Mouse (Mus musculus): ENCODE measurements at regions not wholly inside any gene's neighbourhood (a gene's known extent, or its start where the extent isn't known, plus 50 kb on each side); places are given as distances from the start of the nearest gene placed in this dataset.

- no peak for DNase-seq
These were observed 1098.7 kb downstream of the Pcdh18 start for GRCm38 (mm10) chr3:48658386-48658785.

DNA sequence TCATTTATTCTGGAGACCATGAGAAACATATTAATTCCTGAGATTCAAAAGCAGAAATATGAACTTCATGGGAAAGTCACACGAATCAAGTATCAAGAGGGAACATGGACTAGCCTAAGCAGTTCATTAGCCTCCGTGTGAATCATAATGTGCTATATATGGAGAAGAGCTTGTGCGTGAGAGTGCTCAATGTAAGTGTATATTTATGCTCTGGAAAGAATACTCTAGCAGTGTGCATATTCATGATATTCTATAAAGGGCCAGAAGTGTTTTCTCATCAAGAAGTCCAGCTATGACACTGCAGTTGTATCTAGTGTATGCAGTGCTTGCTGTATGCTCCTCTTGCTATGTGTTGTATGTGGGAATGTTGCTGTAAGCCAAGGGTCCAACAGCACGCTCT is 1102.0 kb downstream of the Pcdh18 start:
- DNase-seq = no peak

DNA sequence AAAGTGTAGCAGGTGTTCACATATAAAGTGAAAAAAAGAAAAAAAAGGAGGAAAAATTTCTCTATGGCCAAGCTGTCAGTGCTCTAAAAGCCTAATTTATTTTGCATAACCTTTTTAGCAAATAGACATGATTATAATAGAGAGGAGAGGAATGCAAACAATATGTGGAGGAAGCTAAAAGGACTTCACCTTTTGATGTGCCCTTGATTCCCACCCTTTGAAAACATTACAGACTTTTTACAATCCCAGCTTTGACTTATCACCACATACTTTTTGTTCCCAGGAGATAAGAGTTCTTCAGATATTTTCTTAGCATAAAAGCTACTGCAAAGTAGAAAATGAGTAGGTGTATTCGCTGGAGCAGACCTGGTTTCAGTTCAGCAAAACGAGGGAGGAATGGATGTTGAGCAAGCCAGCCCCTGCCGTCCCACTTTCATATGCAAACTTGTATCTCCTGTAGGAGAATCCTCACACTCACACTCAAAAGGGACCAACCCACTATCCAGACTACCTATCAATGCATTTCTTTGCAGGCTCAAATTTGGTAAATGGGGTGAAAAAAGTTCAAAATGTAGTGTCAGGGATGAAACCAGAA is 1125.1 kb downstream of the Pcdh18 start:
- DNase-seq = no peak

GRCm38 (mm10) chr3:48608933-48609332 is 1148.2 kb downstream of the Pcdh18 start:
- no peak for DNase-seq

DNA sequence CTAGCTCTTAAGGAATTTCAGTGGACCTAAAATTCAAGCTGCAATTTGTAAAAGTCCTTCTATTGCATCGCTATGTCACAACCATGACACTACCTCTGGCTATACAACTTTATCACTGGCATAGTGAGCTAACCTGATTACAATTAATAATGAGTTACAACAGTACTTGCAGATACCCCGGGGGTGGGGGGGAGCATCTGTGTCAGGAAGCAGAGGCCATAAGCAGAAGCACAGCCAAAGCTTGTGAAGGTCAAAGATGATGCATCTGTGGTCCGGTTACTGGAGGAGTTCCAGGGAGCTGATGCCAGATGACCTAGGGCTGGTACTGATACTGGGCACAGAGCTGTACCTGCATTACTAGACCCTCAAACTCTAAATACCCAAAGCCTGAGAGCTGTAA is 1152.3 kb downstream of the Pcdh18 start:
- DNase-seq = no peak

GRCm38 (mm10) chr3:48587341-48587740 is 1169.8 kb downstream of the Pcdh18 start:
- DNase-seq = no peak

DNA sequence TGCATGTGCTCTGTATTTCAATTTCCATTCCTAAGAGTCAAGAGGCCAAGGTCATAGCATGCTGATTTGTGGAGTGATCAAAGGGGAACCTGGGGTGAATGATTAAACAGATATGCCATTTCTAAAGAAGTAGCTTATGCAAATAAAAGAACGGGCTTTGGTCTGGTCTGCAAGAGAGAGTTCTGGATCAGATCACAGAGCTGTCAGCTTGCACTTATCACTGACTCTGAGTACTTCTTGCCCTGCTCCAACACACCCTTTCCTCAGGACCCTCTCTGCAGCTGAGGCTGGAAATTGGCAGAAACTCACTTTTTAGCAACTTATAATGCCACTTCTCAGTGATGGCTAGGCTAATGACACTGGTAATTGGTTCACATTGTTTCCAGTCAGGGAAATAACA is 1171.0 kb downstream of the Pcdh18 start:
- DNase-seq = no peak

DNA sequence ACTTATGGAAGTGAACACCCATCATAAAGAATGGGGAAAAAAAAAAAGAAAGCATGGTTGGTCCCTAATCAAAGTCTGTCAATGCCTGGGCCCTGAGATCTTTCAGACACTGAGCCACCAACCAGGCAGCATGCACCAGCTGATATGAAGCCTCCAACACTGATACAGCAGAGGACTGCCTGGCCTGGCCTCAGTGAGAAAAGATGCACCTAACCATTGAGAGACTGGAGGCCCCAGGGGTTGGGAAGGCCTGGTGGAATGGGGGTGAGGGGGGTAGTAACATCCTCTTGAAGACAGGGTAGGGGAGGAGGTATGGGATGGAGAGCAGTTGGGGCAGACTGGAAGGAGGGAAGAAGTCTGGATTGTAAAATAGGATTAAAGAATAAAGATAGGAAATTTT is 1172.8 kb downstream of the Pcdh18 start:
- no peak for DNase-seq

DNA sequence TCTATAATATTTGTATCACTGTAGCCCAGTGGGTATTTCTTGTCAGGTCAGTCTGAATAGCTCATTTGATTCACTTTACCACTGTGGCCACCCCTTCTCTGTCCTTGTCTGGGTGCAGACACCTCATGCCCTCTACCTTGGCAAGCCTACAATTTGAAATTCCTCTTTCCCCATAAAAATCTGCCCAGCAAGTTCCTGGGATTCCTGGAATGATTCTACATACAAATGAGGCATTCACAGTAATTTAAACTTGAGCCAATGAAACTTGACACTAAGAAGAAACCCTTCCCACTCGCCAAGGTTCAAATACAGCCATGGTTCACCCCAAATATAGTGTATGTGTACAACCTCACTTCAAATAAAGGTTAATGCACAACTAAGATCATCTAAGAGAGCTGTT is 1174.6 kb downstream of the Pcdh18 start:
- DNase-seq = peak in 1 of 2 experiments; percentile 26

DNA sequence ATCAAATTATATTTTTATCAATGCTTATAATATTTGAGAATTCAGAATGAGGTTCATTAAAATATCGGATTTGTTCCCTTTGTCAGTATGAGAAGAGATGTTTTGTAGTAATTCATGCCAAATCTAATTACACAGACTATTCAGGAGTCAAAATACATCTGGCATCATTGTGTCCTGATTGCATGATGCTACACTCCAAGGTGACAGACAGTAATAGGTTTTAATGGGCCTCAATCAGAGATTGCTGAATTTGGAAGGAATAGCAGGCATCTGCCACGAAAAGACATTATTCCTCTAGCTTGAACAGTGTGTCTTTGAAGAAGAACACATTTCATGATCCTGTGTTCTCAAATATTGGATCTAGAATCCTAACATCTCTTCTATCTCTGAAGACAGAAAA is 1177.2 kb downstream of the Pcdh18 start:
- no peak for DNase-seq

DNA sequence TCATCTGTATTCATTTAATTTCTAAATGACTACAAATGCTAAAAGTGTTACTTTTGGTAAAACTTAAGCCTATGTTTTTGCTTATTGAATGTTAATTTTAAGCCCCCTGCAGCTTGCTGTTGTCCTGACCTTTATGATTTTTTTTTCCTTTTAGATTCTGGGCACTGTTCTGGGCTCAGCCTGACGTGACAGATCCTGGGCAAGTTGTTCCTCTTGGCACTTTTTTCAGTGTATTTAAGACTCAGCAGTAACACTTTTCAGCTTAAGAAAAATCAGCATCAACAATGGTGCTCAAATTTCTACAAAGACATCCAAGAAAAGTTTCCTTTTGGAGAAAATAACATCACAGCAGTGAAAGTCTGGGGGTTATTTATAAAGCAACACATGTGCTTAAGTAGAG is 1177.9 kb downstream of the Pcdh18 start:
- no peak for DNase-seq

GRCm38 (mm10) chr3:48546669-48547068 is 1210.5 kb downstream of the Pcdh18 start:
- DNase-seq = no peak

DNA sequence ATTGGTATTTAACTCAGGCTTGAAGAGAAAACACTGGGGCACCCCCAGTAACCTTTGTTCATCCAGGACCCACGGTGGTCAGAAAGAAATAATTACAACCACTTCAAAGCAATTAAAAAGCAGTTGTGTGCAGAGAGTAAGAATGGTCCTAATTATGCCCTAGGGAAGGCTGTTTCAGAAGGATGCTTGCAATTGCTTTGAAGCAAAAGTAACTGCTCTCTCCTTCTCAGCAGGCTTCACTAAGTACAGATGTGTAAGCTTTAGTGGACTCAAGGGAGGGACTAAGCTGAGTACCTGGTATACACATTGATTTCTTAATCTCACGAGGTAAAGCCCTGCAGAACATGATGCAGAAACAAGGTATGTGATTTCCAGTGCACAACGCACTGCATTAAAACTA is 1242.1 kb downstream of the Pcdh18 start:
- no peak for DNase-seq

- DNase-seq = no peak
These were observed 1253.1 kb downstream of the Pcdh18 start for GRCm38 (mm10) chr3:48503996-48504395.

GRCm38 (mm10) chr3:48464679-48465078 is 1292.4 kb downstream of the Pcdh18 start:
- DNase-seq = no peak

DNA sequence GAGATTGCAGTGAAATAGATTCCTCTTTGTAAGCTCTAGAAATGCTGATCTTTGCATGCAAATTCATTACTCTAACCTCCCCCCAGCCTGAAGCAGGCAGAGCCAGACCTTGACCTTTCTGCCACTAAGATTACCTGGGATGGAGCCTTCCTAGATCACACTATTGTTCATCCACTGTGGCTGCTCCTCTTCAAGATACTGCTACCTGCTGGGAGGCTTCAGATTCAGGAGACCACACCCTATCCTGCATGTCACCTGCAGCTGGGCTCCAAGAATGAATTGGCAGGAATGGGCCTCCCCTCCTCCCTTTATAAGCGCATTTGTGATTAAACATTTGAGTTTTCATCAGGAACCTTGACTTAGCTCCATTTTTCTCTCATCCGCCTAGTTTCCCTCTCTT is 1315.2 kb downstream of the Pcdh18 start:
- no peak for DNase-seq

- DNase-seq = no peak
These were observed 1327.6 kb downstream of the Pcdh18 start for GRCm38 (mm10) chr3:48429406-48430033.

DNA sequence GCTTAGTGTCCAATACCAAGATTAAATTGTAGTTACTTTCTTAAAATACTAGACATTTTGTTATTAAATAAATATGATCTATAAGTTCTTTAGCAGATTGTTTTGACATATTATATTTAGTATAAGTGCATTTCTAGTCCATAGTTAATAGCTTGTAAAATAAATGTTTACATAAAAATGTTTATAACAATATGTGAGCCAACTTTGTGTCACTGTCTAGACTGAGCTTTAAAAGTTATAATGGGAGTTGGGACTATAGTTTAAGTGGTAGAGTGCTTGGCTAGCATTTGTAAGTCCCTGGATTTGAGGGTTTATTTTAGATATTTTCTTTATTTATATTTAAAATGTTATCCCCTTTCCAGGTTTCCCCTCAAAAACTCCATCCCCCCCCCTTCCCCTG is 1367.3 kb downstream of the Pcdh18 start:
- no peak for DNase-seq

Measured in kidney, postnatal 25 days (tissue).